Mouse (Mus musculus): Measurements from ENCODE around the gene Irf2bpl. TPM values are rescaled to one million over a fixed set of nuclear protein-coding genes. Genes with fewer than 3 reads are reported as not detected.
A peak's percentile ranks its signal among the peaks of the same experiment; 100 is the strongest.

The Irf2bpl gene
- total RNA-seq, 2 experiments from 2014 or later: 70.7 to 73.6 TPM

DNA sequence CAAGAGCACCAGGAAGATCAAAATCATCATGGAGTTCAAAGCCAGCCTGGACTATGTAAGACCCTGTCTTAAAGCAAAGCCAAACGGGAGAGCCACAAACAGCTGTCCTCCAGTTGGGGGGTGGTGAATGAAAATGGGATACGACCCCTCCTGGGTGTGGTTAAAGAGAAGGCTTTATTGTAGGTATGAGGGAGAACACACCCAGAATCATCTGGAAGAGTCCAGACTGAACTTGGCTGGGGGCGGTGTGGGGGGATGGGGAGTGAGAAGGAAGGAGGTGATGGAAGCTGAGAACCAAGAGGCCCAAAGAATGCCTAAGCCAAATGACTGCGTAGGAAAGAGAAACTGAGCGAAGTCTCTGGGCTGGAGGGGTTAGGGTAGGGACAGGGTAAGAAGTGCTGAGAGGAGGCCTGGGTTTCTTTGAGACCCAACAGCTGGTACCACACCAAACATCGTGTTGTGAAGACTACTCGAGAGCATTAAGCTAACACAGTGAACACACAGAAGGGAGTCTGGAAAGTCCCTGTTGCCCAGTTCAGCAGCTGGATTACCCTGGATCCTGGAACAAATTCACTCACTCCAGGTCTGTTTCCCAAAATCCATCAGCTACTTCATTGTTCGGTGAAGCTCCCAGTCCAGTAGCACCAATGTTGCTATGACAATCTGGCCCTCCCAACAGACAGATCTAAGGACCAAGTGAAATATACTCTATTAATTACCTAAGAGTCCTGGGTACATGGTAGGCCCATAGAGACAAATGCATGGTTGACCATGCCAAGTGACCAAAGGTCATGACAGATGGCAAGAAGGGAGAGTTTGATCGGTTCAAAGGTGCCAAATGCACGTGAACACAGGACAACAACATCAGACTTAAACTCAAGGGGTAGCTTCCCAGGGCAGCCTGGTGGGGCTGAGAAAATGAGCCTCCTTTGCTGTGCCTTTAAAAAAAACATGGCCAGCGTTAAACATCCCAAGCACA lies 19.5 kb upstream of the Irf2bpl start:
- intact Hi-C loops (cut with DNase I): loop anchor here (5.0 kb wide), 1 partner anchor 202 kb away; no protein-coding TSS in a partner anchor
- no peak for DNase-seq (ENCODE audit: low spot score in 2 of 2)

- intact Hi-C loops (cut with DNase I): loop anchor here (5.0 kb wide), 1 partner anchor 197 kb away; no protein-coding TSS in a partner anchor
- DNase-seq (ENCODE audit: low spot score in 2 of 2): no peak
Measured at GRCm38 (mm10) chr12:86899461-86900179, 15.0 kb upstream of the Irf2bpl start.

DNA sequence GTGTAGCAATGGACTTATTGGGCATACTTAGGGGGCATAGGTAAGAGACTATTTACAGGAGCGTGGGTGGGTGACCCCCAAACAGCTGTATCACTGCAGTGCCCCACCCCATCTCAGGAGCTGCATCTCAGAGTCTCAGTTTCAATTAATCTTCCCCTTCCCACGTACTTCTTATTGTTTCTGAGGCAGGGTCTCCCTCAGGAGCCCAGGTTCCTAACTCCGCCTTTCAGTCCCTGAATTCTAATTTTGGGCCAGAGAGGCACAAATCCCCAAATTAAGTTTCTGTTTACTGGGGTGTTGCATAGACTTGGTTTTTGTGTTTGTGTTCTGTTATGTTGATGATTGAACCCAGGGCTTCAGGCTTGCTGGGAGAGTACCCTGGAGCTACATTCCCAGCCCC lies 13.8 kb upstream of the Irf2bpl start:
- intact Hi-C loops (cut with DNase I): no loop called here
- no peak for DNase-seq (ENCODE audit: low spot score in 2 of 2)

DNA sequence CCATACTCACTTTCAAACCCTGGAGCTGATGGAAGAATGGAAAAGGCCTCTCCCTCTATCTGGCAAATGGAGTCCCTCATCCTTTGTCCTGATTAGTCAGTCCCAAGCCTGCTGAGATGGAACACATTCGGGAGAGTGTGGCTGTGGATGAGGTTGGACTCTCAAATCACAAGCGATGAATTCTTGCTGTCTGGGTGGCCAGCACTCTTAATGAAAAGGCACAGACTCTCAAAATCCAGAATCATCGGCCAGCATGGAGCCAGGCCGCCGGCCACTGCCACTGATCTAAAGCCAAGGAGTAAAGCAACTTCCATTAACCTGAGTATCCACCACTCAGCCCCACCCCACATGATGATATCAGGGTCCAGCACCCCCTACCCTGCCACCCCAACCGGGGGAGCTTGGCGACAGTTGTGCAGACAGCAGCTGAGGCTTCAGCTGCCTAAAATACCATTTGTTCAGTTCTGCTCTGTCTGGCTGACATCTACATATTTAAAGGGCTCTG lies 13.2 kb upstream of the Irf2bpl start:
- no peak for DNase-seq (ENCODE audit: low spot score in 2 of 2)
- intact Hi-C loops (cut with DNase I): no loop called here

- DNase-seq (ENCODE audit: low spot score in 2 of 2): no peak
- intact Hi-C loops (cut with DNase I): no loop called here
Measured at GRCm38 (mm10) chr12:86896921-86897512, 12.4 kb upstream of the Irf2bpl start.

DNA sequence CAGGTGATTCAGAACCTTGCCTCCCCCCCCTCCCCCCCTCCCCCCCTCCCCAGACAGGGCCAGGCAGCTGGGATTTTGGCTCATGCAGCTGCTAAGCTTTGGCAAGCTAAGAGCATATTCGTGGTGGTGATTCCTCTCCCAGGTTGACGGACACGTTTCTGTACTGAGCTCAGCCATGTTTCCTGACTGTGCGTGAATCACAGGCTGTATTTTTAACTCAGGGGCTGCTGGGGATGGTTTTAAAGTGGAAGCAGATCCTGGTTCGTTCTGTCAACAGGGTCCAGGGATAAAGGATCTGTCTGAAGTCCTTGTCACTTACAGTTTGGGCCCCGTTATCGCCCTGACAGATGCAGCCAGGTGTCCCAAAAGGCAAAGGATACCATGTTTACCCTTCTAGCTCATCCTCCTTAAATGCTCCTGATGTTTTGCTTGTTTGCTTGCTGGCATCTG lies 11.9 kb upstream of the Irf2bpl start:
- intact Hi-C loops (cut with DNase I): no loop called here
- DNase-seq (ENCODE audit: low spot score in 2 of 2): peak; percentile 50 to 59

GRCm38 (mm10) chr12:86895703-86896409 lies 11.3 kb upstream of the Irf2bpl start:
- intact Hi-C loops (cut with DNase I): no loop called here
- DNase-seq (ENCODE audit: low spot score in 2 of 2): no peak

- intact Hi-C loops (cut with DNase I): no loop called here
- no peak for DNase-seq (ENCODE audit: low spot score in 2 of 2)
Measured at GRCm38 (mm10) chr12:86894841-86895428, 10.3 kb upstream of the Irf2bpl start.

GRCm38 (mm10) chr12:86894184-86894839 lies 9.7 kb upstream of the Irf2bpl start:
- intact Hi-C loops (cut with DNase I): no loop called here
- DNase-seq (ENCODE audit: low spot score in 2 of 2): peak; percentile 96 to 98

GRCm38 (mm10) chr12:86893326-86894183 lies 9.0 kb upstream of the Irf2bpl start:
- intact Hi-C loops (cut with DNase I): no loop called here
- peak in 1 of 2 experiments; percentile 56 for DNase-seq (ENCODE audit: low spot score in 2 of 2)

DNA sequence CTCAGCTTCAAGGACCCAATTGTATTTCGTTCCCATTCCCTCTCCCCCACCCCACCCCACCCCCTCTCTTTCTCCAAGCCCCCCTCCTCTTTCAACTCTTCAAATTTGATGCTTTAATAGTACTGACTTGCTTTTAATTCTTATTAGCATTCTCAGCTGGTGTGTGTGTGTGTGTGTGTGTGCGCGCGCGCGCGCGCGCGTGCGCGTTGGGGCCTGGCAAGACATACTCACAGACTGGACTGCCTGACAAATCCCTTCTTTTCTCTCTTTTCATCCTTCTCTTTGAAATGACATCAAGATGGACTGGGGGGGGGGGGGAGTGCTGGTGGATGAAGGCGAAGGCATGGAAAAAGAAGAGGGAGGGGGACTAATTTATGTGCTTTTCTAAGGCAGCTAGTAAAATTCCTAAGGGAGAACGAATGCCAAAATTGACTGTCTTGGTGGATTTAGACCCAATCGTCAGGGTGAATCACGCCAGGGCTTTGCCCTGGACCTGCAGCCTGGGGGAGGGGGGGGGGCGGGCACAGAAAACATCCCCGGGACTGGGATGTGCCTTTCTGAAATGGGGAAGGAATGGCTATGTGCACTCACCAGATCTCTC lies 8.2 kb upstream of the Irf2bpl start:
- DNase-seq (ENCODE audit: low spot score in 2 of 2): no peak
- intact Hi-C loops (cut with DNase I): no loop called here

GRCm38 (mm10) chr12:86891786-86892702 lies 7.4 kb upstream of the Irf2bpl start:
- intact Hi-C loops (cut with DNase I): no loop called here
- peak; percentile 62 to 66 for DNase-seq (ENCODE audit: low spot score in 2 of 2)

DNA sequence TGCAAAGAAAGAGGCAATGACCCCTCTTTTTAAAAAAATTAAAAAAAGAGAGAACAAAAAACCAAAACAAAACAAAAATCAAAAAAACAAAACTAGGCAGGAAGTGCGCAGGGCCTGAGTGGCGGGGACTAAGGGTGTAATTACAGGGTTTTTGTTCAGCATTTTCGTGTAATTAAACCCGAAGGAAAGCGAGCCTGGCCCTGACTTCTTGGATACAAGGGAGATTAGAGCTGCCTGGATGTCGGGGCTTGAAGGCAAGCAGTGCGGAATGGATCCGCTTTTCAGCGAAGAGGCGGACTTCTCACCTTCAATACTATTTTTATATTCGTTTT lies 6.8 kb upstream of the Irf2bpl start:
- intact Hi-C loops (cut with DNase I): no loop called here
- DNase-seq (ENCODE audit: low spot score in 2 of 2): no peak

DNA sequence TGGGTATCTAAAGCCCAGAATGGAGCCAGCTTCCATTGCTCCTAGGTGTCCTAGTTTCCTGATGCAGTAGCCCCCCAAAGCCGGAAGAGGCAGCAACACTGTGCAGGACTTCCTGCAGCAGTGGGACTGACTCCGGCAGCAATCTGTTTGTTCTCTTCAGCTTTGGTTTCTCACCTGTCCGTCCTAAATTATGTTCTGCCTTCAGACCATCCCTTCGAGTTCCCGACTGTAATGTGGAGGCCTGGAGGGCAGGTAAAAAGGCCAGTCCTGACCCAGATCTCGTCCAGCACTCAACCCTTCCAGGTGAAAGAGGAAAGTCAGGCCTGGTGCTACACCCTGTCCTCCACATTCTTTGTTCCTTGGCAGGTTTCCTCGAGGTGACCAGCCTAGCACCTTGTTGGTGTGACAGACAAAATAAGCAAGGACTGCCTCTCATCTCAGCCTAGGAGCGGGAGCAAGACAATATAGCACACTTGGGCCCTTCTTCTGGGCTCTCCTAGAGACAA lies 6.3 kb upstream of the Irf2bpl start:
- no peak for DNase-seq (ENCODE audit: low spot score in 2 of 2)

GRCm38 (mm10) chr12:86890091-86890720 lies 5.6 kb upstream of the Irf2bpl start:
- intact Hi-C loops (cut with DNase I): no loop called here

More for the DNA sequence above, 6.3 kb upstream of the Irf2bpl start:
- intact Hi-C loops (cut with DNase I): no loop called here

More at GRCm38 (mm10) chr12:86890091-86890720, 5.6 kb upstream of the Irf2bpl start:
- DNase-seq (ENCODE audit: low spot score in 2 of 2): no peak

Measured in left cerebral cortex, postnatal 36 days (tissue).